Mouse (Mus musculus): ENCODE measurements around the gene Gm3233.
"Not testable (repeated sequence)": the region's sequence is repeated elsewhere in the genome, so short reads cannot be mapped to it uniquely, and the experiment has no call there.

The Gm3233 gene

GRCm38 (mm10) chr10:77728280-77728679, 31.2 kb downstream of the Gm3233 start:
- no peak for DNase-seq (ENCODE audit: low read depth)

DNA sequence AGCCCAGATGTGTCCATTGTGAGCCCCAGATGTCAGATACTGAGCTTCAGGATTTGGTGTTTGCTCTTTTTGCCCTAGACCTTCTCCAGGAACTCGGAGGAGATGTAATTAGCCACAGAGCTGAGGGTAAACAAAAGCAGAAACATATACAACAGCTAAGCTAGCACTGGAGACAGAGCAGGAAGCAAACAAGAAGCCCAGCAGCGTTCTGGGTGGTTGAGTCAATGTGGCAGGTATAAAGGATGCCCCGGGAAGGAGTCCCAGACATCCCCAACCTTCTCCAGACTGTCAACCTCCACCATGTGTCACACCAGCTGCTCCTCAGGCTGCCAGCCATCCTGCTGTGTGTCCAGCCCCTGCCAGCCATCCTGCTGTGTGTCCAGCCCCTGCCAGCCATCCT, 33.3 kb downstream of the Gm3233 start, which contains the start of gene Gm10100:
Gene Gm10100, plus strand, starts transcription at position 301 of the 400 bp plus-strand sequence.
- DNase-seq (ENCODE audit: low read depth) = no peak

GRCm38 (mm10) chr10:77724855-77725254, 34.6 kb downstream of the Gm3233 start:
- DNase-seq (ENCODE audit: low read depth) = no peak

DNA sequence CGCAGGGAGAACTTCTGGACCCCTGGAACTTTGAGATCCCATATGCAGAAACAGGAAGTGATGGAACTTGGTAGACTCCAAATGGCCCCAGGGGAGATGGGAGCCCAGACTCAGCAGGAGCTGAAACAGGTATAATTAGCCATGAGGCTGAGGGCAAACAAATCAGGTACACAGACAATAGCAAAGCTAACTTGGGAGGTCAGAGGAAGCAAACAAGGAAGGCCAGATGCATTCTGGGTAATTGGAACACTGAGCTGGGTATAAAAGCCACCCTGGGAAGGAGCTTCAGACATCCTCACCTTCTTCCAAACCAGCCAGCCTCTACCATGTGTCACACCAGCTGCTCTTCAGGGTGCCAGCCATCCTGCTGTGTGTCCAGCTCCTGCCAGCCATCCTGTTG, 39.2 kb downstream of the Gm3233 start, which contains the start of gene Krtap12-1:
Gene Krtap12-1, plus strand, starts transcription at position 301 of the 400 bp plus-strand sequence.
- not testable (repeated sequence) for DNase-seq (ENCODE audit: low read depth)

DNA sequence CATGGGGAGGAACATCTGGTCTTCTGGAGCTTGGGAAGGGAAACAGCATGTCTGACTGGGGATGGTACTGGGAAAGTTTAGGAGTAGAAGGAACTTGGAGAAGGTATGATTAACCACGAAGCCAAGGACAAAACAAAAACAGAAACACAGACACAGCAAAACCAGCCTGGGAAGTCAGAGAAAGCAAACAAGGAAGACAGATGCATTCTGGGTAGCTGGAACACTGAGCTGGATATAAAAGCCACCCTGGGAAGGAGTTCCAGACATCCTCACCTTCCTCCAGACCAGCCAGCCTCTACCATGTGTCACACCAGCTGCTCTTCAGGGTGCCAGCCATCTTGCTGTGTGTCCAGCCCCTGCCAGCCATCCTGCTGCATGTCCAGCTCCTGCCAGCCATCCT, 44.0 kb downstream of the Gm3233 start, which contains the start of gene Gm10142:
Gene Gm10142, plus strand, starts transcription at position 301 of the 400 bp plus-strand sequence.
- DNase-seq (ENCODE audit: low read depth) = no peak

DNA sequence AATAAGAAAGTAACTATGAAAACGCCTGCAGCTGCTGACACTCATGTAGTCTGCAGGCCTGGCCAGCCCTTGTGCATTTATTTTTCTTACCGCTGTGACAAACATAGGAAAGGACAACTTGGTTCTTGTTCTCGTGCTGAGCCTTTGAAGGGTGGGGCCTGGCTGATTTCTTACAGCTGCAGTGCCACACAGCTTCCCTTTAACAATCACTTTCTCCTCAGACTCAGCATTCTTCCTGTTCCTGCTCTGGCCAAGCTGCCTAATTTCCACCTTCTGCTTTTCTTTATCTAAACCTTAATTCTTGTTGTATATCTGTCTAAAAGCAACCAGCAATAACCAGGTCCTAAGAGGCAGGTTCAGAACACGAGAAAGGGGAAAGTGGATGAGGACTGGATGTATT, 45.7 kb downstream of the Gm3233 start:
- DNase-seq (ENCODE audit: low read depth) = no peak

DNA sequence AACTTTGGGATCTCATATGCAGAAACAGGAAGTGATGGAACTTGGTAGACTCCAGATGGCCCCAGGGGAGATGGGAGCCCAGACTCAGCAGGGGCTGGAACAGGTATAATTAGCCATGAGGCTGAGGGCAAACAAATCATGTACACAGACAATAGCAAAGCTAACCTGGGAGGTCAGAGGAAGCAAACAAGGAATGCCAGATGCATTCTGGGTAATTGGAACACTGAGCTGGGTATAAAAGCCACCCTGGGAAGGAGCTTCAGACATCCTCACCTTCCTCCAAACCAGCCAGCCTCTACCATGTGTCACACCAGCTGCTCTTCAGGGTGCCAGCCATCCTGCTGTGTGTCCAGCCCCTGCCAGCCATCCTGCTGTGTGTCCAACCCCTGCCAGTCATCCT, 48.3 kb downstream of the Gm3233 start, which contains the start of gene Gm10024:
Gene Gm10024, plus strand, starts transcription at position 301 of the 400 bp plus-strand sequence.
- DNase-seq (ENCODE audit: low read depth) = not testable (repeated sequence)

DNA sequence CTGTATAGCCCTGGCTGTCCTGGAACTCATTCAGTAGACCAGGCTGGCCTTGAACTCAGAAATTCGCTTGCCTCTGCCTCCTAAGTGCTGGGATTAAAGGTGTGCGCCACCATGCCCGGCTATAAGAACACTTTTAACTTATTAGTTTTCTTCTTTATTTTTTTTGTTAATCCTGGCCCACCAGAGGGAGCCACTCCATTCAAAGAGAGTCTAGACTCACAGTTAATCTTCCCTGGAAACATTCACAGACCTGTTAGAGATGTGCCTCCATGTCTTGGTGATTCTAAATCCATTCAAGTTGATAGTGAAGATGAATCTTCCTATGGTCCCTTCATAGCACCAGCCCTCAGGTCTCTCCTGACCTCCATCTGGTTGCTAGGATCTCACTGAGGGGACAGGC, 49.7 kb downstream of the Gm3233 start:
- DNase-seq (ENCODE audit: low read depth) = no peak
